Mouse (Mus musculus) cerebellum, postnatal 25 days (tissue): Measurements from ENCODE around the gene Ralgps1.

Experiments used
- DNase-seq, 2 experiments: peaks; one replicate each; pipeline ENCODE4 v3.0.0; 2021; ENCODE audit warnings: mixed read lengths in 2 of 2

Gene Ralgps1

DNA sequence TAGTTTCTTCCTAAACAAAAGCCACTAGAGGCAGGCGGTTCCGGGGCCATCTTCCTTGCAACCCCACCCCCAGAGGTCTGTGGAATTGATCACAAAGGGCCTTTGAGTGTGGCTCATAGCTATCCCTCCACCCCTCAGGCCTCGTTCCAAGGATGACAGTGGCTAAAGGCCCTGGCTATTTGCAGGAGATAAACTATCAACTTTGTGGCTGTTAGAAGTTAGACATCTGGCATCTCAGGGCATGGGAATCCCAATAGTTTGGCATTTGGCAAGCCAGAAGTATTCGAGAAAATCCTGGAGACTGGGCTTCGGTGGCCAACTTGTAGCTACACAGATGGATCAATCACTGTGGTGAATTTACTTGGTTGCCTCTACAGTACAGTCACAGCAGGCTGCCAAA, 137.4 kb downstream of the Ralgps1 start:
- no peak for DNase-seq

GRCm38 (mm10) chr2:33232782-33233570, 138.3 kb downstream of the Ralgps1 start:
- DNase-seq: no peak

DNA sequence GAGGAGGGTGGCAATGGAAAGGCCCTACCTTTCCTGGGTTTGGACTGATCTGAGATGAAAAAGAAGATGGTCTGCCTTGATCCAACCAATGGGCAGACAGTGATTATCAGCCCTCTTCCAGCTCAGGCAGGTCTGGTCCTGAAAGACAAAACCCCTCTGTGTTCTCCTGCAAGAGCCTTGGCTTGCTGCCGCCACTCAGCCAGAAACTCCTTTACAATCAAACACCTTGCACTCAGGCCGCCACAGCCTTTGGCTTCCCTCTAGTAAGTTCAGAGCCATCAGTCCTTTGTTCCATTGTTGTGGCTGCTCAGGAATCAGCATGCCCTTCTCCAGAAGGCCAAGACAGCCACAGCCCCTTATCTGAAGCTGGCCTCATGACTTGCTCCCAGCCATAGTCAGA, 139.5 kb downstream of the Ralgps1 start:
- DNase-seq: no peak

- DNase-seq: no peak
Observed at GRCm38 (mm10) chr2:33230701-33231100, 140.6 kb downstream of the Ralgps1 start.

DNA sequence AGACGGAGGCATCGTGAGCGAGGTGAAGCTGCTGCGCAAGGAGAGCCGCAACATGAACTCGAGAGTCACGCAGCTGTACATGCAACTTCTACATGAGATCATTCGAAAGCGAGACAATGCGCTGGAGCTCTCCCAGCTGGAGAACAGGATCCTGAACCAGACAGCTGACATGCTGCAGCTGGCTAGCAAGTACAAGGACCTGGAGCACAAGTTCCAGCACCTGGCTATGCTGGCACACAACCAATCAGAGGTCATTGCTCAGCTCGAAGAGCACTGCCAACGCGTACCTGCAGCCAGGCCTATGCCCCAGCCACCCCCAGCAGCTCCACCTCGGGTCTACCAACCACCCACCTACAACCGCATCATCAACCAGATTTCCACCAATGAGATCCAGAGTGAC, 142.7 kb downstream of the Ralgps1 start:
- DNase-seq: no peak

DNA sequence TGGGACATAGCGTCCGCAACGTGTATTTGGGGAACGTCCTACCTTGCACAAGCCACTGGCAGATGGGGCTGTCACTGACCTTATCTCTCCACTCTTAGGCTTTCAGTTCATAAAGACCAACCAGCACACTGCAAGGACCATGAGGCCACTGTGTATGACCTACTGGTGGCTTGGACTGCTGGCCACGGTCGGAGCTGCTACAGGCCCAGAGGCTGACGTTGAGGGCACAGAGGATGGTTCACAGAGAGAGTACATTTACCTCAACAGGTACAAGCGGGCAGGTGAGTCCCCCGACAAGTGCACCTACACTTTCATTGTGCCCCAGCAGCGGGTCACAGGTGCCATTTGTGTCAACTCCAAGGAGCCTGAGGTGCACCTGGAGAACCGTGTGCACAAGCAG, 143.2 kb downstream of the Ralgps1 start:
- no peak for DNase-seq

DNA sequence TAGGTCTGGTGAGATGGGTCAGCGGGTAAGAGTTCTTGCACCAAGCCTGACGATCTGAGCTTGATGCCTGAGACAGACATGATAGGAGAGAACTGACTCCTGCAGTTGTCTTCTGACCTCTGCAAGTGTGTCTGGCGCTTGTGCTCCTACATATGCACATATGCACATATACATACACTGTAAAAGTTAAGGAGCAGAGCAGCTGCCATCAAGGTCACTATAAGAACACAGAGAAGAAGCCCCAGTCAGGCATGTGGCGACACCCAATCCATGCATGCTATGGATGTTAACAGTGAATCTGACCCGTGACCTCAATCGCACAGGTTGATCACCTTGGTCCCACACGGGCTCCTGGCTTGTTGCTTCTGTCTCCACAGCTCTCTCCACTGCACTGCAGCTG, 145.4 kb downstream of the Ralgps1 start:
- no peak for DNase-seq

DNA sequence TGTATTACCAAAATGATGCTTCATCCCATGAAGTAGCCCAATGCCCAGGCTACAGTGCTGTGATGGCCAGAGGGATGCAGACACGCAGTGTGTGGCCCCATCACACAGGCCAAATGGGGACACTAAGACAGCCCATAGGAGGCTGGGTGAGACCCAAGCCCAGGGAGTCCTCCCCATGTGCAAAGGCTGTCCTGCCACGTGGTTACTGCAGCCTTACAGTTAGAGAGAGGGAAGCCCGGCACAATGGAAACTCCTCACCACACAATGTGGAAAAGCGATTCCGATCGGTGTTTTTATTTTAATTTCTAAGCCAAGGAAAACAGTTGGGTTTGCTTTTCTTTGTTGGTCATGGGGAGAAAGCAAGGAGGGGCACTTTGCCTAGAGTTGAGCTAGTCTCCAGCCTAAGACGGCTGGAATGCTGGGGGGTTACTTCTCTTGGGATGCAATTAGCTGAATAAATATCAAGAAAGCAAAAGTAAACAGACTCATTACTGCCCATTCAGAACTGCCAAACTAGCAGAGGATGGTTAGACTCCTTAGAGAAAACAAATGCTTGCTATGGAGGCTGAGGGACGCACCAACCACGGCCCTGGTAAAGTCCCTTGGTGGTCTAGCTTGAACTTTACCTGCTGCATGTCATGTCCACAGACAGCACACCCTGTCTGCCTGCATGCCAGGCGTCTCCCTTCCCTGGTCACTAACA, 147.5 kb downstream of the Ralgps1 start:
- no peak for DNase-seq

DNA sequence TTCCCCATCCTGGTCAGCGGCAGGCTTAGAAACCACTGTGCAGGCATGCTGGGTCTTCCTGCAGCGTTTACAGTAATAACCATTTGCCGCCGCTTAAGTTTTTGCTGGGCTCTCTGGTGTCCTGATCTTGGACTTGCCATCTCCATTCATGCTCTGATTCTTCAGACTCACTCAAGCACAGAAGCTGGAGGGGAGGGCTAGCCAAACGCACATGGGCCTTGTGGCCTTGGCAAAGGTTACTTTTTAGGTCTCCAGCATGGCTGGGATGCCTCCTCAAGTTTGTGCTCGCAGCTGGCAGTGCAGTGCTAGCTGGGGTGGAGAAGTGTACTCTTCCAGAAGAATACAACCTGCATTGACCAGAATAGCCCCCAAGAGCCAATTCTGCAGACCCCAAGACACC, 148.8 kb downstream of the Ralgps1 start:
- DNase-seq: no peak

- DNase-seq: no peak
Observed at GRCm38 (mm10) chr2:33221339-33221900, 149.9 kb downstream of the Ralgps1 start.

- no peak for DNase-seq
Observed at GRCm38 (mm10) chr2:33220674-33221338, 150.5 kb downstream of the Ralgps1 start.

GRCm38 (mm10) chr2:33220246-33220645, 151.0 kb downstream of the Ralgps1 start:
- peak in 1 of 2 experiments; percentile 47 for DNase-seq

- no peak for DNase-seq
Observed at GRCm38 (mm10) chr2:33219637-33220036, 151.6 kb downstream of the Ralgps1 start.

DNA sequence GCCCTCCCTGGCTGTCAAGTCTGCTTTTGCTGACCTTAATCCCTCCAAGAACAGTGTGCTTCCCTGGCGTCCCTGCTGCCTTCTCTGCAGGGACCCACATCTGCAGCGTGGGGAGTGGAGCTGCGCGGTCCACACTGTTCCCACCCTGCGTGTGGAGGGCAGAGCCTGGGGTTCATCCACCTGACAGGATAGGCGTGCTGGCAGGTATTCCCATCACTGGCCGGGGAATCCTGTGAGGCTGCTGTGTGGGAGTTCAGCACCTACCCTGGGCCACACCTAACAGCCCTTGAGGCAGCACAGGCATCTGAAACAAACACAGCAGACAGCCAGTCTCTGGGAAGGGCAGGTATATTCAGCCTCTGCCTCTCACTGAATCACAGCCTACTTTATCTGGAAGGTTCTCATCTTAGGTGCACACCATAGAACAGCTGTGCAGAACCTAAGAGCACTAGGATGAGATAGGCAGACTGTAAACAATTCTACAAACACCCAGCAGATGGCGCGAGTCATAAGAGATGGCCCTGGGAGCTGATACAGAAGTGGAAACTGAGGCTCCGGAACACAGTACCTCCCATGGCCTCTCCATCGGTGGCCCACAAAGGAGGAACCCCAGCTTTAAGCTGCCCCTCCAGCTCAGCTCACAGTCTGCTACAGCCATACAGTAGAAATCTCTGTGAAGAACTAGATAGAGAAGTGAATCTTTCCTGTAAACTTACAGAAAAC, 152.2 kb downstream of the Ralgps1 start:
- DNase-seq: peak; percentile 40 to 63

- no peak for DNase-seq
Observed at GRCm38 (mm10) chr2:33217425-33217794, 153.9 kb downstream of the Ralgps1 start.

DNA sequence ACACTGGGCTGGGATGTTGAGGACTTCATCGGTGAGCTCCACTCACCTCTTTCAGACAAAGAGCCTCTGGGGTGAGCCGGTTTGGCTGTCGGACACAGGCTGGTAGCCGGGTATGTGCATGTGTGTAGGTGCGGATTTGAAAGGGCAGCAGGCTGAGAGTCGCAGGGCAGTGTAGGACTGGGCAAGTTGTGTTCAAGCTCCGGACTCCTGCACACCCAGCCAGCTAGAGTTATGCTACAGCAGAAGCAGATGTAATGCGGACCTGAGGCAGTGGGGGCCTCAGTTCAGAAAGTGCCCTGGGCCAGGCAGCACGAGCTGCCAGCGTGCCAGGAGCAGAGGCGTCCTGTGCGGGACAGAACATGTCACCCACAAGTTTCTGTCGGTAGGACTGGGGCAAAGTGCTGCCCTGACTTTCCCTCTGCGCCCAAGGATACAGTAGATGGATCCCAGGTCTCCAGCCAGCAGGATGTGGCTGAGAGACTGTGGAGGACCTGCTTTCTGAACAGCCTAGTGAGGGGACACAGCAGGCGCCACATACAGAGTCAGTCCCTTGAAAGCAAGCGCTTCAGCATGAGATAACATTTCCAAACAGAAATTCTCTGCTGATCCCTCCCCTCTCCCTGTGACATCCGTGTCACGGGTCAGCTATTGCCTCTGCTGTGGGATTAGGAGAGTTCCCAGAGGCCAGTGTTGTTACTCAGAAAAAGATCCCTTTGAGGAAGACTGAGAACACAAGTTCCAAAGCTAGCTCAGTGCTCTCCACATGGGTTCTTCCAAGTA, 154.5 kb downstream of the Ralgps1 start:
- DNase-seq: no peak

DNA sequence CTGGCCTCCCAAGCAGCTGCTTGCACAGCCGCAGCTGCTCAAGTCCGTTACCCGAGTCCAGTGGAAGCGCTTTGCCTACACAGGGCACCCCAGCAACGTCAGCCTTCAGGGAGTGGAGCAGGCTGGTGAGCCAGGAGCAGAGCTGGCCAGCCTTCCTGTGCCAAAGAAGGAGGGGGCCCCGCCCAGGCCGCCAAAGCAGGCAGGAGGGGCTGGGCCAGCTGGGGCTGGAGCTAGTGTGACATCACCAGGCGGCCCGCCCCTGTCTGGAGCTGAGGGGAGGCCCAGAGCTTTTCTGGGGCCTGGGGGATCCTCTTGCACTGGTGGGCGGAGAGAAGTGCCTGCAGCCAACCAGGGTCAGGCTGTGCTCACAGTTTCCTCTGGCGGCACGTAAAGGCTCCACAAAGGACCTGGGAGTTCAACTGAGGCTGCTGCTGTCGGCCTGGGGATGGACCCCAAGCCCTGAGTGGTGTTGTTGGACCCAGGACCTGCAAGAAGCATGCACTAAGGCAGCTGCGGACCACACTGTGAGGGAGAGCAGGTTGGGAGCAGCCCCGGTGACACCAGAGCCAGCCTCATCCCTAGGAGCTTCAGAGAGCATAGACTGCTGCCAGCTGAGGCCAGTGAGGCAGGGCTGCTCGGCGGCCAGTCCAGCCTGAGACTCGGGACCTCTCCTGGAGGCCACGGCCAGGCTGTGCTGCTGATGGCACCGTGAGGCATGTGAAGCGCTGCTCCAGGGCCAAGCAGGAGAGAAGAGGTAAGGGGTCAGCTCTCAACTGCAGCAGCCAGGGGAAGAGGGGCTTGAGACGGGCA, 155.4 kb downstream of the Ralgps1 start, which contains the start of gene Angptl2:
Gene Angptl2, plus strand, starts transcription at position 370 of the 810 bp plus-strand sequence.
- DNase-seq: peak; percentile 80 to 85

DNA sequence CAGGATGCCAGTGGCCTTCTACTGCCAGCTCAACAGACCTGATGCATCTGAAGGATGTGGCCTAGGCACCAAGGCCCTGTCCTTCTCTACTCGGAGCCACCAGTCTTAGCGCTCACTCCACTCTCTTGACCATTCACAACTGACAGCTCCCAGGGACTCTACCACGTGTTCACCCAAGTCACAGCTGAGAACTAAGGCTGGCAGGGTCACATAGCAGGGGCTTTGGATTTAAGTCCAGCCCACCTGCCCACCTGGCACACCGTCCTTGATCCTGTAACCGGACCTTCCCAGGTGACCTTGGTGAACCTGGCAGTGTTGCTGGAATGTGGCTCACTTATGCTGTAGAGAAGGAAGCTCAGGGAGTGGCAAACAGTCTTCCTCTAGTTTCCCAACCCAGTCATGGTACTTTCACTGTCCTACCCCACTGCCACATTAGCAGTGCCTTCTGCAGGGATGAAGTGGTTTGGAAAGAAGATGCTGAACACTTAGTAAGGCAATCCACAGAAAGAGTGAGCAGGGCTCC, 156.0 kb downstream of the Ralgps1 start:
- DNase-seq: no peak

DNA sequence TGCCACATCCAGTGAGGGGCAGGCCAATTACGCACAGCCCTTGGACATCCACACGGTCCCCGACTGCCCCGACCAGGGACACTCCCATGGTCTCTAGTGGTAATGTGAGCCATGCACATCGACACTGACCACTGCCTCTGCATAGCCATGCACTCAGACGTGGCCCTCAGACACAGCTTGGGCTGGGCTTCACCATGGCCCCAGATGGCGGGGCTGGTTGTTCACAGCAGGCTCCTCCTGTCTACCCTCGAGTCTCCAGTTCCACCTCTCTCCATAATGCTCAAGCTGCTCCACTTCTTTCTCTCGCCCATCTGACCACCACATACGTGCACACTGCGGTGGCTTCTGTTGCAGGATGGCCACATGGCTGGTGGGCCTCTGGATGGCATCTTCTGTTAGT, 160.0 kb downstream of the Ralgps1 start:
- DNase-seq: peak; percentile 66 to 76

- peak in 1 of 2 experiments; percentile 49 for DNase-seq
Observed at GRCm38 (mm10) chr2:33210841-33211240, 160.4 kb downstream of the Ralgps1 start.

- DNase-seq: no peak
Observed at GRCm38 (mm10) chr2:33208134-33208533, 163.2 kb downstream of the Ralgps1 start.
